Mouse (Mus musculus): ENCODE results near the gene Optn. TPM values are rescaled to one million over a fixed set of nuclear protein-coding genes. Genes with fewer than 3 reads are reported as not detected.

The Optn gene
- polyA plus RNA-seq, 1 experiment from 2014 or later, result 3.4 TPM

- Histone ChIP-seq H3K4me3 (no peak overlapping the region), H3K27ac (replicated peaks) (no peak overlapping the region), H3K27me3 (ENCODE audit: low read depth, poor library complexity, severe bottlenecking) (no peaks in the 10 kb centered on the region), H3K9me3 (replicated peaks) (no peaks in the 10 kb centered on the region), H3K36me3 (peaks cover 36% of the 10 kb centered on the region), H3K4me1 (no peaks in the 10 kb centered on the region)
- DNase-seq (ENCODE audit: low spot score), result no peak
- 85% methylated on average over 8 of the region's 8 CpGs for WGBS
These were observed 76.3 kb downstream of the Optn start for GRCm38 (mm10) chr2:4987388-4988180.

DNA sequence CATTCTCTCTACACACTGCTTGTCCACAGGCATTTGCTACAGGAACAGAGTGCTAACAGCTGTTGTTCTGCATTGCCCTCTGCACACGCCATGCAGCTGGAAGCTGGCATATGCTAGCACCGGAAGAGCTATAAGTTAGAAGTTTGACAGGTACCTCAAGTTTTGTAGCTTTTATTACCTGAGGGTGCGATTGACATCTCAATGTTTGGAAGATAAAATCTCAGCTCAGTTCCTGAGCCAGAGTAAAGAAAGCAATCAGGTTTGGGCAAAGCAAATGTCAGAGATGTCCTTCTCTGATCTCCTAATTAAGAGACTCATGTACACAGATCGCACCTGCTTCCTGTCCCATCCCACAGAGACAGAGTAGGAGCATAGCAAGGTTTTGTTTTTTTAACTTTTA is 77.1 kb downstream of the Optn start:
- no peak for DNase-seq (ENCODE audit: low spot score)
- H3K4me1 ChIP-seq, result no peaks in the 10 kb centered on the region
- no peaks in the 10 kb centered on the region for H3K27me3 ChIP-seq (ENCODE audit: low read depth, poor library complexity, severe bottlenecking)
- no peaks in the 10 kb centered on the region for H3K9me3 ChIP-seq (replicated peaks)
- H3K36me3 ChIP-seq, result peaks cover 29% of the 10 kb centered on the region
- 94% methylated on average over 4 of the region's 4 CpGs for WGBS
- no peak overlapping the region for H3K27ac ChIP-seq (replicated peaks)
- no peak overlapping the region for H3K4me3 ChIP-seq

DNA sequence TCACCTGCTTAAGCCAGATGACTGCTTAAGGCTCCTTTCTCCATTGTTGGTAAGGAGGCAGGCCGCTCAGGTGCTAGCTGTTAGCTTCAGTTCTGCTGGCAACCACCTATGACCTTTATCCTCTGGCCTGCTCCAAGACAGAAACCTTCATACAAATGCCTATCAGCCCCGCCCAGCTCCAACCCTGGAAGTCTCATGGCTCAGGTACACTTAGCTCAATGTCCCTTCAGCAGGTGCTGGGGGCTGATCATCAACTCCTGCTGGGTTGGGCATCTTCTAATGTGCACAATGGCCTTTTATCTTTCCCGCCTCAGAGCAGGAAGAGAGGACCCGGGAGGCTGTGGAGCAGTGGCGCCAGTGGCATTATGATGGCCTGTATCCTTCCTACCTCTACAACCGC is 78.9 kb downstream of the Optn start:
- H3K4me3 ChIP-seq, result no peak overlapping the region
- no peak overlapping the region for H3K27ac ChIP-seq (replicated peaks)
- DNase-seq (ENCODE audit: low spot score), result no peak
- H3K4me1 ChIP-seq, result no peaks in the 10 kb centered on the region
- 84% methylated on average over 6 of the region's 6 CpGs for WGBS
- no peaks in the 10 kb centered on the region for H3K27me3 ChIP-seq (ENCODE audit: low read depth, poor library complexity, severe bottlenecking)
- no peaks in the 10 kb centered on the region for H3K9me3 ChIP-seq (replicated peaks)
- peaks cover 12% of the 10 kb centered on the region for H3K36me3 ChIP-seq

- WGBS, result 31% methylated on average over 5 of the region's 5 CpGs
- Histone ChIP-seq H3K36me3 (peaks cover 7% of the 10 kb centered on the region; the same call in 1 of the 2 replicates), H3K27ac (replicated peaks) (no peak overlapping the region)
These were observed 79.9 kb downstream of the Optn start for GRCm38 (mm10) chr2:4983987-4984386.

DNA sequence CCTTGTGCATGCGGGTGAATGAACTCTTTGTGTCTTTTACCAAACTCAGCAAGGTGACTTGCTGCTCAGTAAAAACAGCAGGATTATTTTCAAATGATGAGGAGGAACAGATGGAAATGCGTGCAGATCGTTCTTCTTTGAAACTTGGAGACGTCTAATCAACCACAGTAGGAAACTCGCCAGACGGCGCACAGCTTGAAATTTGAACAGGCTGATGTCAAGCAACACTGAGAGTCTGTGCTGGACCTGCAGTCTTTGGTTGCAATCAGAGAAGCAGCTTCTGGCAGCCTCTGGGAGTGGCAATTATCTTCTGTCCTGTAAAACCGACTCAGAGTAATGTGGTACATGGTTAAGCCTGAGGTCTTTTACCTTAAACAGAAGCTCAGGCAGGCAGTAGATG is 85.8 kb downstream of the Optn start:
- Histone ChIP-seq H3K27me3 (ENCODE audit: low read depth, poor library complexity, severe bottlenecking) (no peaks in the 10 kb centered on the region), H3K9me3 (replicated peaks) (no peaks in the 10 kb centered on the region), H3K4me3 (no peak overlapping the region), H3K4me1 (peaks cover 6% of the 10 kb centered on the region), H3K36me3 (no peaks in the 10 kb centered on the region), H3K27ac (replicated peaks) (no peak overlapping the region)
- 40% methylated on average over 8 of the region's 8 CpGs for WGBS
- DNase-seq (ENCODE audit: low spot score), result no peak

More at GRCm38 (mm10) chr2:4983987-4984386, 79.9 kb downstream of the Optn start:
- Histone ChIP-seq H3K4me1 (no peaks in the 10 kb centered on the region), H3K4me3 (no peak overlapping the region), H3K9me3 (replicated peaks) (no peaks in the 10 kb centered on the region), H3K27me3 (ENCODE audit: low read depth, poor library complexity, severe bottlenecking) (no peaks in the 10 kb centered on the region)
- DNase-seq (ENCODE audit: low spot score), result no peak

- WGBS, result 82% methylated on average over 5 of the region's 5 CpGs
- Histone ChIP-seq H3K4me3 (no peak within 1 kb of the TSS), H3K36me3 (no peaks in the 10 kb centered on the region), H3K27ac (replicated peaks) (no peak within 1 kb of the TSS), H3K4me1 (peaks cover 6% of the 10 kb centered on the region), H3K27me3 (ENCODE audit: low read depth, poor library complexity, severe bottlenecking) (no peaks in the 10 kb centered on the region), H3K9me3 (replicated peaks) (no peaks in the 10 kb centered on the region)
- no peak for DNase-seq (ENCODE audit: low spot score)
These were observed 88.0 kb downstream of the Optn start, which contains the start of gene Ucma for GRCm38 (mm10) chr2:4975807-4976206. Gene Ucma, plus strand, starts transcription at chr2:4976122.

Other genes starting within 250 kb of the Optn start
- 118 and 124 TPM in 2 replicates for gene Sephs1, start 182.5 kb downstream of the Optn start, polyA plus RNA-seq (2016; fragmentation: Nextera tagmentation; extraction: Ambion mirVana)
- 36.3 and 41.4 TPM in 2 replicates for gene Phyh, start 145.0 kb downstream of the Optn start, polyA plus RNA-seq (2016; fragmentation: Nextera tagmentation; extraction: Ambion mirVana)
- gene Ucma, start 87.9 kb downstream of the Optn start, polyA plus RNA-seq (2016; fragmentation: Nextera tagmentation; extraction: Ambion mirVana), result not detected in 2 replicates
- gene Mcm10, start 51.3 kb downstream of the Optn start, polyA plus RNA-seq (2016; fragmentation: Nextera tagmentation; extraction: Ambion mirVana), result 58.9 and 69.2 TPM in 2 replicates
- gene Ccdc3, start 73.7 kb upstream of the Optn start, polyA plus RNA-seq (2016; fragmentation: Nextera tagmentation; extraction: Ambion mirVana), result 3.6 and 4.4 TPM in 2 replicates